Mouse (Mus musculus): ENCODE results near the gene Il6.
"Not testable (repeated sequence)": the region's sequence is repeated elsewhere in the genome, so short reads cannot be mapped to it uniquely, and the experiment has no call there.

Gene Il6

GRCm38 (mm10) chr5:30012726-30013503 lies at the start of gene Il6:
Il6 (plus strand) TSS chr5:30013114.
- peak; percentile 4 for DNase-seq (ENCODE audit: low spot score)

DNA sequence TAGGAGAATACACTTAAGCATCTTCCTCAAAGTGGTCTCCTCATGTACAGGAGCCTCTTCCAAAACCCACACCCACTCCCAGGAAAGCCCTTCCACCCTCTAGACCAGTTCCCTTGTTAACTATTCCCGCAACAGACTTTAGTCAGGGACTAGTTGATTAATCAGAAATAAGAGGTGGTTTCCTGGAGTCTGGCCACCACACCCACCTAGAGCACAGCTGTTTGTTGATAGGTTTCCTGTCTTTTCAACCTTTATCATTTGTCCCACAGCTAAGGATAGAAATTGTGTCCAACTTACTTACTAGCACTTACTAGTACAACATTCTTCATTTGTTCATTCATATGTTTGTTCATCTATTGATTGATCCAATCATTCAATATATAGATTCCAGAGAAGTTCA lies 49.4 kb upstream of the Il6 start:
- no peak for DNase-seq (ENCODE audit: low spot score)

DNA sequence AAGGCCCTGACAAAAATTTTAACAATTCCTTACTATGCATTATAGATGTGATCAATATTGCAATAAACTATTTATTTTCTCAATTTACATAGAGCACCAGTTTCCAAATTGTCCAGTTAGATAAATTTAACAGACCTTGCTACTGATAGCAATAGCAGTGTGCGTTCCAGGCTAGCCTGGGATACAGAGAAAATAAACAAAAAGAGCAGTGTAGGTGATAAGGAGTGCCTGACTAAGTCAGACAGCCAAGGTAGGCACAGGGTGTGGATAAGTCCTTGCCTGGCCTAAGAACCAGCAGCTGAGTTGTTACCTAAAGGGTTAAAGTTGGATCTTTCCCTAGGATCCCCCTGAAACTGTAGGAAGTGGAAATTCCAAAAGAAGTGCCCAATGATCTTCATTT lies 42.7 kb upstream of the Il6 start:
- DNase-seq (ENCODE audit: low spot score) = no peak

GRCm38 (mm10) chr5:29972796-29973195 lies 40.1 kb upstream of the Il6 start:
- no peak for DNase-seq (ENCODE audit: low spot score)

GRCm38 (mm10) chr5:29973533-29973932 lies 39.4 kb upstream of the Il6 start:
- no peak for DNase-seq (ENCODE audit: low spot score)

GRCm38 (mm10) chr5:29974115-29974514 lies 38.8 kb upstream of the Il6 start:
- DNase-seq (ENCODE audit: low spot score) = no peak

GRCm38 (mm10) chr5:29993583-29993982 lies 19.3 kb upstream of the Il6 start:
- DNase-seq (ENCODE audit: low spot score) = no peak

DNA sequence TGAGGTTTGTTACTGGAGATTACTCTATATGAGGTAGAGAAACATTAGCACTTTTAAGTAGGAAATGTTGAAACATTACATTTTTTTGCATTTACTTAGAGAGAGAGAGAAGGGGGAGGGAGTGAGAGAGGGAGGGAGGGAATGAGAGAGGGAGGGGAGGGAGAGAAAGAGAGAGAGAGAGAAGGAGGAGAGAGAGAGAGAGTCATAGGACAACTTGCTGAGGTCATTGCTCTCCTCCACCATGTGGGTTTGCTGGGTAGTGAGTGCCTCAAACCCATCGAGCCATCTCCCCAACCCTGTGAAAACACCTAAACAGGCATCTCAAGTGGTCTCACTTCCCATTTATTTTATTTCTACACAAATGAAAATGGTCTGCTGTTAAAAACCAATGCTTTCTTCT lies 18.6 kb upstream of the Il6 start:
- no peak for DNase-seq (ENCODE audit: low spot score)

DNA sequence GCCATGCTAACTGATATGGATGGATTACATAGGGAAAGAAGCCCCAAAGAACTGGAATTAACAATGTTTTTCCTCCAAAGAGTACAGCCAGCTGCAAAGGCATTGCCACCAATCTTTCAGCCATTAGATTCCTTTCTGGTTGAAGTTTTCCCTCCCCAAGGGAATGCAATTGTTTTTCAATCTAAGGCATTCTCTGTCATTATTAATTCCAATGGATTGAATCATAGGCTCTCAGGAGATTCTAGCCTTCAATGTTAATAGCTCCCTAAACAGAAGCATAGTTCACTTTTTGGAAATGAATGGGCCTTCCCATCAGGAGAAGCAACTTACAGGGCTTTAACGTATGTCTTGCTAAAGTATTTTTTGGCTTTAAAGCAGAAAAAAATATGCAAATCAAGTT lies 15.6 kb upstream of the Il6 start:
- DNase-seq (ENCODE audit: low spot score) = no peak

- no peak for DNase-seq (ENCODE audit: low spot score)
Observed at GRCm38 (mm10) chr5:30000921-30001320, 12.0 kb upstream of the Il6 start.

GRCm38 (mm10) chr5:30014580-30014979 lies 1.7 kb downstream of the Il6 start:
- peak; percentile 34 for DNase-seq (ENCODE audit: low spot score)

DNA sequence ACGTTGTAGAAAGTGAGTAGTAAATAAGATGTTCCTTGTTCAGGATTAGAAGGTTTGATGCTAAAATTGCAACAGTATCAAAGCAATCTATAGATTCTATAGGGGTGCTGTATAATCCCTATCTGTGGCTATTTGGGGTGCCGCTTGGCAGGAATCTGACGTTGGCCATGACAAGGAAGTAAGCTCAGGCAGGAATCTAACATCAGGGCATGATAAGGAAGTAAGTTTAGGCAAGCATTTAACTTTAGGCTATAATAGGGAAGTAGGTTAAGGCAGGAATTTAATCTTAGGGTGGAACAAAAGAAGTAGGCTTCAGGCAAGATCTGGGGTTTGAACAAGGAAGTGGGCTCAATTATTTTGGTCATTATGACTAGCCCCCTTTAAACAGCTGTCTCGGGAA lies 22.9 kb downstream of the Il6 start:
- DNase-seq (ENCODE audit: low spot score) = not testable (repeated sequence)

DNA sequence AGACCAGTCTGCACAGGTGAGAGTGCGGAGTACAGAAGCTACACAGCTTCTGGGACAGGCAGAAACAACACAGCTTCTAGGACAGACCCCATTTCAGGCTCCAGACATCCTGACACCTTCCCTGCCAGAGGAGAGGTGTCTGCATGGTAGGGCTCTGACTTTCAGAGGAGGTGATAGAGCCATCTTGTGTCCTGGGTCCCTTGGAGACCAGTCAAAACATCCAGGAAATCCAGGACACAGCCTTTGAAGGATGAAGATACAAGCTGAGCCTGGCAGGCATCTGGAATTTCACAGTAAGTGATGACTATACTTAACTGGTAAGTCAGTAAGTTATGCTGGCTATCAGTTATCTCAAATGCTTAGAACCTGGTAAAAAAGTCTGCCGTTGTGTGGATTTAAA lies 24.2 kb downstream of the Il6 start:
- DNase-seq (ENCODE audit: low spot score) = not testable (repeated sequence)

DNA sequence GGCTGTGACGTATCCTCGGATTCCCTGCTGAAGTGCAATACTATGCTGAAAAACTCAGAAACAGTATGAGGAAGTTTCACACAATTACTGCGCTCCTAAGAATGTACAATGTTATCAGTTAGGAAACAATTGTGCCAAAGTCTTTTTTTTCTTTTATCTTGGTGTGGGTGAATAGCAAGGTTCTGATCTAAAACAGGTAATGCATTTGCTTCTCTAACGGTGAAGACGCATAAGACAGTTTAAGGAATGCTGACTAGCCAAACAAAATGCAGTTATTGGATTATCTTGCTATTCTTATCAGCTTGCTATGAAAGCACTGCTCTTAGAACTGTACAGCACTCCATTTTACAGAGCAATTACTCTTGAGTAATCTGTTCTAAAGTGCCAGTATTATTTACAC lies 26.4 kb downstream of the Il6 start:
- DNase-seq (ENCODE audit: low spot score) = not testable (repeated sequence)

- DNase-seq (ENCODE audit: low spot score) = not testable (repeated sequence)
Observed at GRCm38 (mm10) chr5:30039841-30040240, 26.9 kb downstream of the Il6 start.

- DNase-seq (ENCODE audit: low spot score) = no peak
Observed at GRCm38 (mm10) chr5:30058216-30058731, 45.4 kb downstream of the Il6 start.

DNA sequence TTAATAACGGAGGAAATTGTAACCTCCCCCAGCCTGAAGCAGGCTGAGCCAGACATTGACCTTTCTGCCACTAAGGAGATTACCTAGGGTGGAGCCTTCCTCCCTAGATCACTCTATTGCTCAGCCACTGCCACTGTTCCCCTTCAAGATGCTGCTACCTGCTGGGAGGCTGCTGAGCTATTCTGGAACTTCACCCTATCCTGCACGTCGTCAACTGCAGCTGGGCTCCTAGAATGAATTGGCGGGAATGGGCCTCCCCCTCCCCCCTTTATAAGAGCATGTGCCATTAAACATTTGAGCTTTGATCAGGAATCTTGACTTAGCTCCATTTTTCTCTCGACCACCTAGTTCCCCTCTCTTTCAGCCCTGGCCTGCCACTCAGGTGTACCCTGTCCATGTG lies 46.7 kb downstream of the Il6 start:
- not testable (repeated sequence) for DNase-seq (ENCODE audit: low spot score)

- DNase-seq (ENCODE audit: low spot score) = no peak
Observed at GRCm38 (mm10) chr5:30067726-30068125, 54.8 kb downstream of the Il6 start.
